Mouse (Mus musculus) kidney, adult 11 months (tissue): ENCODE data around the gene Gm20869.
"Not testable (repeated sequence)": the region's sequence is repeated elsewhere in the genome, so short reads cannot be mapped to it uniquely, and the experiment has no call there.

Experiments used
- DNase-seq: peaks from one replicate; pipeline ENCODE4 v3.0.0; 2022

Gene Gm20869

DNA sequence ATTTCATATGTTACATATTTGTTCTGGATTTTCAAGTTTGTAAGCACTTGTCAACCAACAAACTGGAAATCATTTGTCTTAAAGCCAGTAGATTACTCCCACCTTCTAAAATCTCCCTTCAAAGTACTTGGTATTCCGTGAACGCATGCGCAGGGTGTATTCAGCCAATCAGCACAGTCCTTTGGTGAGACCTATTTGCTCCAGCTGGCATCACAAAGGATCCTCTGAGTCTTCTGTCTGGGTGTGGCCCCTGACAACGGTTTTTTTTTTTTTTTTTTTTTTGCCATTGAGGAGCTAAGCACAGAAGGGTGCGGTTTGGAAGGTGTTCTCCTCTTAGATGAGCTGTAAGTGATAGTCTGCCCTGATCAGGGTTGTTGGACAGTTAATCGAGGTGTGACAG, at the start of gene Gm20869:
TSS of gene Gm20869 (plus strand) at position 301 of the 400 bp plus-strand sequence.
- not testable (repeated sequence) for DNase-seq
